ENCODE assay signal across 8 mouse cellular contexts in the genomic region with DNA sequence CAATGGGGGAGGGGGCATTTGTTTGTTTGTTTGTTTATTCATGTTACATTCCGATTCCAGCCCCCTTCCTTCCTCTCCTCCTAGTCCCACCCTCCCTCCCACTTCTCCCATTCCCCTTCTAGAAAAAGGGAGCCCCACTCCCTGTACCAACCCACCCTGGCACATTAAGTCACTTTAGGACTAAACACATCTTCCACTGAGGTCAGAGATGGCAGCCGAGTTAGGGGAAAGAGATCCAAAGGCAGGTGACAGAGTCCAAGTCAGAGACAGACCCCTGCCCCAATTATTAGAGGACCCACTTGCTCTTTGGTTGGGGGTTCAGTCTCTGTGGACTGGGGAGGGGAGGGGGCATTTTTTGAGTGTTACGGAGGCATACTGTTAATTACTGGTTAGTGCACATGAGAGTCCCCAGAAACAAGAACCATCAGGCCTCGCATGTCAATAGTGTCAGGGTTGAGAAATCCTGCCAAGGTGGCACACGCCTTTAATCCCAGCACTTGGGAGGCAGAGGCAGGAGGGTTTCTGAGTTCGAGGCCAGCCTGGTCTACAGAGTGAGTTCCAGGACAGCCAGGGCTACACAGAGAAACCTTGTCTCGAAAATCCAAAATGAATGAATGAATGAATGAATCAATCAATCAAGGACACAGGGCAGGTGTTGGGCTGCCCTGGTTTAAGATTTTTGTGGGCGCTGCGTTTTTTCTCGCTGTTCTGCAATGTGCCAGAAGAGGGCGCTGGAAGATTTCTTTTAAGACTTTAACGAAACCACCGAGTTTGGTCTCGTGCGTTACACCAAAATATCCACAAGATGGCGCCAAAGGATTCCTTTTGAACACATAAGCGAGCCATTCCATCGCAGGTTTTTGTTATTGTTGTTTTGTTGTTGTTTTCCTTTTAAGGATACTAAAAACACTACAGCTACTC.
DNase-seq lines count a peak whose midpoint lies in the region; ATAC-seq and TF ChIP-seq lines count a peak whose summit lies in the region.

No protein-coding gene starts in this region.

- H3K9me3 ChIP-seq in hindbrain, embryonic 15.5 days = no peaks in the 10 kb centered on the region

- H3K4me1 ChIP-seq in hindbrain, embryonic 15.5 days (replicated peaks) = peaks cover 4% of the 10 kb centered on the region; the same call in 1 of the 2 replicates

- ATAC-seq in Patski = no peak
- peak; percentile 69 for ATAC-seq in hindbrain, embryonic 15.5 days (ENCODE audit: low FRiP score, low read depth)

- no peaks in the 10 kb centered on the region for H3K36me3 ChIP-seq in hindbrain, embryonic 15.5 days

- H3K27ac ChIP-seq in hindbrain, embryonic 15.5 days (replicated peaks) = no peak overlapping the region

- peak overlapping the region; percentile 35 for H3K4me2 ChIP-seq in hindbrain, embryonic 15.5 days

- CTCF ChIA-PET in Patski (lab: Charles Lee) = interaction anchor here (0.8 to 4.3 kb wide), 17 partner anchors 14 to 256 kb away, joined by 3 to 34 read pairs (median 3); no protein-coding TSS in a partner anchor

- no peak for DNase-seq in Patski (ENCODE audit: low read depth, low spot score)
- DNase-seq in cerebellum, postnatal 14 days = peak; percentile 94 to 95
- DNase-seq in frontal cortex, postnatal 36 days (ENCODE audit: low spot score in 2 of 2) = peak; percentile 86 to 97
- peak; percentile 72 to 85 for DNase-seq in layer of hippocampus, postnatal 36 days
- DNase-seq in lung, postnatal 4 days = peak; percentile 75 to 91
- DNase-seq in retina, postnatal 7 days (ENCODE audit: low read depth, low spot score) = peak; percentile 88
- peak; percentile 59 for DNase-seq in urinary bladder, adult 2 months (ENCODE audit: low spot score)

- POLR2A ChIA-PET in Patski (lab: Charles Lee) = interaction anchor here (1.1 kb wide), 1 partner anchor 238 kb away, joined by 3 read pairs; no protein-coding TSS in a partner anchor

- no peaks in the 10 kb centered on the region for H3K27me3 ChIP-seq in Patski
- no peaks in the 10 kb centered on the region for H3K27me3 ChIP-seq in hindbrain, embryonic 15.5 days

- WGBS in hindbrain, embryonic 15.5 days = 24% methylated on average over 18 of the region's 18 CpGs

- no peak overlapping the region for H3K9ac ChIP-seq in hindbrain, embryonic 15.5 days

- peak; percentile 99 for TF ChIP-seq CTCF in Patski (IDR thresholded peaks at IDR 0.05)

- H3K4me3 ChIP-seq in hindbrain, embryonic 15.5 days = no peak overlapping the region

- in situ Hi-C loops in Patski (cut with MboI; ENCODE audit: low pct_unique_long_range_greater_than_20kb) = loop anchor here (5.0 to 10.0 kb wide), 4 partner anchors 73 to 750 kb away; a partner anchor contains a TSS
